Mouse (Mus musculus) lung, embryonic 16.5 days (tissue): ENCODE data around the gene Tenm3. TPM values are rescaled to one million over a fixed set of nuclear protein-coding genes. Genes with fewer than 3 reads are reported as not detected.

Experiments
- ATAC-seq: fragments of 200-750 bp; cut with Nextera tagmentation; 2 replicates; pipeline ENCODE4 v1.8.0; 2017; ENCODE audit warnings: low read depth, mild to moderate bottlenecking, moderate library complexity
- H3K27ac ChIP-seq: fragments of 300-500 bp; sonication (generic); 2 replicates; pipeline ENCODE4 v1.5.1; 2014; ENCODE audit warnings: mild to moderate bottlenecking, control low read depth, low read length
- H3K27me3 ChIP-seq: fragments of 300-500 bp; sonication (generic); 2 replicates; pipeline ENCODE4 v1.6.1; 2014; ENCODE audit warnings: low read depth, low read length, mixed read lengths; ENCODE audit not compliant: control insufficient read depth, insufficient read depth
- H3K36me3 ChIP-seq: fragments of 300-500 bp; sonication (generic); 2 replicates; pipeline ENCODE4 v1.6.1; 2014; ENCODE audit warnings: low read length; ENCODE audit not compliant: control insufficient read depth, insufficient read depth
- H3K4me1 ChIP-seq: fragments of 300-500 bp; sonication (generic); replicated peaks from 2 replicates; pipeline ENCODE4 v1.6.1; 2014; ENCODE audit warnings: low read length, mixed read lengths; ENCODE audit not compliant: control insufficient read depth, insufficient read depth
- H3K4me2 ChIP-seq: fragments of 300-500 bp; sonication (generic); 2 replicates; pipeline ENCODE4 v1.6.1; 2014; ENCODE audit warnings: low read depth, low read length, control low read depth
- H3K4me3 ChIP-seq: fragments of 300-500 bp; sonication (generic); 2 replicates; pipeline ENCODE4 v1.5.1; 2014; ENCODE audit warnings: mild to moderate bottlenecking, low read length, control low read depth
- H3K9ac ChIP-seq: fragments of 300-500 bp; sonication (generic); 2 replicates; pipeline ENCODE4 v1.6.1; 2014; ENCODE audit warnings: low read length, control low read depth
- H3K9me3 ChIP-seq: fragments of 300-500 bp; sonication (generic); 2 replicates; pipeline ENCODE4 v1.6.1; 2016; ENCODE audit warnings: low read length; ENCODE audit not compliant: control insufficient read depth
- WGBS: fragments of 180-500 bp; shearing (Covaris S2); extraction: QIAGEN DNeasy Blood & Tissue Kit; methylation state at CpG from one replicate; pipeline ENCODE4 v1.1.7; 2014; 5-methylcytosine and 5-hydroxymethylcytosine counted together
- polyA plus RNA-seq: library from polyadenylated mRNA; unstranded; fragments of >200 nt; fragmentation: Nextera tagmentation; extraction: Ambion mirVana; gene quantifications from 2 replicates; pipeline ENCODE4 v1.2.1, GENCODE M21; 2015

The Tenm3 gene
- polyA plus RNA-seq, 1 experiment from 2014 or later: 4.1 TPM

DNA sequence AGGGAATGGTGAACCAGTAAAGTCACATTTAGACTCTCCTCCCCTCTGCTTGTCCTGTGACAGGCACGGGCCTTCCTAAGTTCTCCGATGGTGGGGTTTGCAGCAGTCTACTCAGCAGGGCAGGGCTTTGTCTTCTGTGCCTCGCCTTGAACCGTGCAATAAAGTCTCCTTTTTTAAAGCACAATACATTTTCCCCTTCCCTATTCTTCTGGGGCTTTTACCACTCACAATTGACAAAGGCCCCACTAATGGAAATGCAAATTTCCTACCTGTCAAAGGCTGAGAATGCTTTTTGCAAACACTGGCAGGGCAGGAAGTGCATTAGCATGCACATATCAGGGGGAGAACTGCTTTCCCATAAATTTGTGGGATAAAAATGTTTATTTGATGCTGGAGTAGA, 664.8 kb downstream of the Tenm3 start:
- WGBS: 75% methylated on average over 4 of the region's 4 CpGs
- Histone ChIP-seq H3K27me3 (no peaks in the 10 kb centered on the region), H3K9ac (no peak overlapping the region), H3K36me3 (no peaks in the 10 kb centered on the region), H3K4me1 (no peaks in the 10 kb centered on the region), H3K4me2 (no peak overlapping the region), H3K4me3 (no peak overlapping the region), H3K9me3 (0 out of 2 replicates have a peak, but pooled peaks cover 4% of the 10 kb centered on the region), H3K27ac (no peak overlapping the region)
- no peak for ATAC-seq

- 0 out of 2 replicates have a peak, but pooled peaks cover 4% of the 10 kb centered on the region for H3K9me3 ChIP-seq
- H3K27ac ChIP-seq: no peak overlapping the region
- no peak overlapping the region for H3K4me3 ChIP-seq
- no peaks in the 10 kb centered on the region for H3K4me1 ChIP-seq
- no peaks in the 10 kb centered on the region for H3K36me3 ChIP-seq
- no peak overlapping the region for H3K9ac ChIP-seq
- 96% methylated on average over 1 of the region's 1 CpGs for WGBS
- H3K4me2 ChIP-seq: no peak overlapping the region
- H3K27me3 ChIP-seq: no peaks in the 10 kb centered on the region
- ATAC-seq: no peak
Measured at GRCm38 (mm10) chr8:48177876-48178275, 665.9 kb downstream of the Tenm3 start.
